Mouse (Mus musculus) liver, embryonic 13.5 days (tissue): Measurements from ENCODE around the gene Phlpp2. TPM values are rescaled to one million over a fixed set of nuclear protein-coding genes. Genes with fewer than 3 reads are reported as not detected.

ENCODE experiments used
- ATAC-seq: fragments of 200-750 bp; cut with Nextera tagmentation; 2 replicates; pipeline ENCODE4 v1.8.0; 2017; ENCODE audit warnings: low read depth, mild to moderate bottlenecking, moderate number of reproducible peaks, moderate library complexity
- DNase-seq: peaks from one replicate; pipeline ENCODE4 v3.0.0; 2022
- H3K27ac ChIP-seq: fragments of 300-500 bp; sonication (generic); 2 replicates; pipeline ENCODE4 v1.5.1; 2015; ENCODE audit warnings: moderate library complexity, mild to moderate bottlenecking, inconsistent platforms
- H3K27me3 ChIP-seq: fragments of 300-500 bp; sonication (generic); 2 replicates; pipeline ENCODE4 v1.6.1; 2015; ENCODE audit warnings: mild to moderate bottlenecking, inconsistent platforms
- H3K36me3 ChIP-seq: fragments of 300-500 bp; sonication (generic); 2 replicates; pipeline ENCODE4 v1.6.1; 2015; ENCODE audit warnings: mild to moderate bottlenecking, inconsistent platforms
- H3K4me1 ChIP-seq: fragments of 300-500 bp; sonication (generic); replicated peaks from 2 replicates; pipeline ENCODE4 v1.6.1; 2015; ENCODE audit warnings: inconsistent platforms
- H3K4me2 ChIP-seq: fragments of 300-500 bp; sonication (generic); 2 replicates; pipeline ENCODE4 v1.6.1; 2015; ENCODE audit warnings: inconsistent platforms, mild to moderate bottlenecking, moderate library complexity
- H3K4me3 ChIP-seq: fragments of 300-500 bp; sonication (generic); replicated peaks from 2 replicates; pipeline ENCODE4 v1.5.1; 2015; ENCODE audit warnings: mild to moderate bottlenecking, inconsistent platforms
- H3K9ac ChIP-seq: fragments of 300-500 bp; sonication (generic); 2 replicates; pipeline ENCODE4 v1.6.1; 2015; ENCODE audit warnings: mild to moderate bottlenecking, inconsistent platforms
- H3K9me3 ChIP-seq: fragments of 300-500 bp; sonication (generic); replicated peaks from 2 replicates; pipeline ENCODE4 v1.6.1; 2016; ENCODE audit warnings: inconsistent platforms
- WGBS: fragments of 180-500 bp; shearing (Covaris S2); methylation state at CpG from one replicate; pipeline ENCODE4 v1.1.7; 2015; ENCODE audit not compliant: insufficient replicate concordance; 5-methylcytosine and 5-hydroxymethylcytosine counted together
- polyA plus RNA-seq: library from polyadenylated mRNA; unstranded; fragments of >200 nt; fragmentation: Nextera tagmentation; extraction: Ambion mirVana; gene quantifications from 2 replicates; pipeline ENCODE4 v1.2.1, GENCODE M21; 2015

Gene Phlpp2
- polyA plus RNA-seq, 1 experiment from 2014 or later, result 2.7 TPM

DNA sequence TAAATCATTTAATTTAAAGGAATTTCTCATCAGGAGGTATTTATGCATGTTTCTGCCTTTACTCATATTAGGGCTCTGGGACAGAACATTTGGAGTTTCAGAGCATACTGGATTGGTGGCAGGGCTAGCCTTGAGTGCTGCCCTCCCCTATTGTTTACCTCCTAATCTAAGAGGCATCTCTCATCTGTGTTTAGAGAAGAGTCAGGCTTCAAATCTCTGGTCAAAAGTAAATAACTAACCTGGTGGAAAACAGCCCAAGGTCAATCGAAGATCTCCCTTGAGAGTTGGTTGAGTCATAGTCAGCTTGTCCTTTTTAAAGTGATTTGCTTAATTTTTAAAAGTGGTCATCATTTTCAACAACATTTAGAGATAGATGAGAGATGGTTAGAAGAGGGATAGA lies 124.6 kb downstream of the Phlpp2 start:
- ATAC-seq (no peak), DNase-seq (no peak)
- WGBS, result 63% methylated on average over 1 of the region's 1 CpGs
- no peaks in the 10 kb centered on the region for H3K27me3 ChIP-seq
- no peak overlapping the region for H3K4me3 ChIP-seq
- no peak overlapping the region for H3K27ac ChIP-seq
- no peaks in the 10 kb centered on the region for H3K36me3 ChIP-seq
- no peak overlapping the region for H3K9ac ChIP-seq
- no peaks in the 10 kb centered on the region for H3K9me3 ChIP-seq
- no peaks in the 10 kb centered on the region for H3K4me1 ChIP-seq
- H3K4me2 ChIP-seq, result no peak overlapping the region

Other genes with a start within 250 kb of the Phlpp2 start
- 35.8 and 44.2 TPM in 2 replicates for gene Ist1, start 175.3 kb upstream of the Phlpp2 start, polyA plus RNA-seq
- 5.4 and 6.0 TPM in 2 replicates for gene Zfp821, start 163.0 kb upstream of the Phlpp2 start, polyA plus RNA-seq
- gene Atxn1l, start 130.8 kb upstream of the Phlpp2 start, polyA plus RNA-seq, result 2.9 and 3.0 TPM in 2 replicates
- 13.4 and 18.5 TPM in 2 replicates for gene Ap1g1, start 90.0 kb upstream of the Phlpp2 start, polyA plus RNA-seq
- 0.14 TPM in 1 of 2 replicates, not detected in the other for gene Marveld3, start 93.7 kb downstream of the Phlpp2 start, polyA plus RNA-seq
- gene Tat, start 121.9 kb downstream of the Phlpp2 start, polyA plus RNA-seq, result 0.16 and 0.20 TPM in 2 replicates
- gene Chst4, start 171.2 kb downstream of the Phlpp2 start, polyA plus RNA-seq, result not detected in 2 replicates
- 0.90 and 0.92 TPM in 2 replicates for gene Zfp612, start 211.2 kb downstream of the Phlpp2 start, polyA plus RNA-seq
- not detected in 2 replicates for gene Gm21964, start 232.7 kb downstream of the Phlpp2 start, polyA plus RNA-seq
- gene Gm17720, start 234.2 kb downstream of the Phlpp2 start, polyA plus RNA-seq, result not detected in 2 replicates